Mouse (Mus musculus) spleen, adult 18-20 months (tissue): ENCODE results near the gene Srsf12.
A peak's percentile ranks its signal among the peaks of the same experiment; 100 is the strongest.

Experiments used
- DNase-seq, 2 experiments: peaks; one replicate each; pipeline ENCODE4 v3.0.0; 2022; ENCODE audit warnings: mixed read lengths in 2 of 2

Gene Srsf12

DNA sequence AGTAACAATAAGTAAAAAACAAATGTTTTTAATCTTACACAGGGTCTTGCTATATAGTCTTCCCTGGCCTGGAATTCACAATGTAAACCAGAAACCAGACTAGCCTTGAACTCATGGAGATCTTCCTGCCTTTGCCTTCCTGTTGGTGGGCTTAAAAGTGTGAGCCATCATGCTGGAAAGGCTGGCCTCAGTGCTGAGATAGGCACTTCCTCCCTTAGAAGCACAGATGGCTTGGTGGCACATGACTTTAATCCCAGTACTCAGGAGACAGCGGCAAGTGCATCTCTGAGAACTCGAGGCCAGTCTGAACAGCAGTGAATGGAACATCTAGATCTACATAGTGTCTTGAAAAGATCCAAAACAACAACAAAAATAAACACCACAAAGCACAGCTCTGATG is 42.1 kb downstream of the Srsf12 start:
- DNase-seq: no peak

DNA sequence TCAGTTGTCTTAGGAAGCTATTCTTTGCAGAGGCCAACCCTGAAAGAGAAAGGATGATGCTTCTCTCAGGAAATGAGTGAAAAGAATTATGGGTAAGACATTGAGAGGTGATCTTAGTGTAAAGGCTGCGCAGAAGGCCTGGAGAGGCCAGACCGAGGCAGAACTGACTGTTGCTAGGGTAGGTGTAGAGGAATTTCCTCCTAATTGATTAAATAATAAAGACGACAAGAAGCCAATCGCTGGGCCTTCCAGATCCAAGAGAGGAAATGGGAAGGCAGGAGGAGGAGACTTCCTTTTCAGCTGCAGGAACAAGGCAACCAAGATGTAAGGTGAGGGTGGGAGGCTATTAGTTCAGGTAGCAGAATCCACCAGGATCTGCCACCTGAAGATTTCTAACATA is 45.9 kb downstream of the Srsf12 start:
- no peak for DNase-seq

DNA sequence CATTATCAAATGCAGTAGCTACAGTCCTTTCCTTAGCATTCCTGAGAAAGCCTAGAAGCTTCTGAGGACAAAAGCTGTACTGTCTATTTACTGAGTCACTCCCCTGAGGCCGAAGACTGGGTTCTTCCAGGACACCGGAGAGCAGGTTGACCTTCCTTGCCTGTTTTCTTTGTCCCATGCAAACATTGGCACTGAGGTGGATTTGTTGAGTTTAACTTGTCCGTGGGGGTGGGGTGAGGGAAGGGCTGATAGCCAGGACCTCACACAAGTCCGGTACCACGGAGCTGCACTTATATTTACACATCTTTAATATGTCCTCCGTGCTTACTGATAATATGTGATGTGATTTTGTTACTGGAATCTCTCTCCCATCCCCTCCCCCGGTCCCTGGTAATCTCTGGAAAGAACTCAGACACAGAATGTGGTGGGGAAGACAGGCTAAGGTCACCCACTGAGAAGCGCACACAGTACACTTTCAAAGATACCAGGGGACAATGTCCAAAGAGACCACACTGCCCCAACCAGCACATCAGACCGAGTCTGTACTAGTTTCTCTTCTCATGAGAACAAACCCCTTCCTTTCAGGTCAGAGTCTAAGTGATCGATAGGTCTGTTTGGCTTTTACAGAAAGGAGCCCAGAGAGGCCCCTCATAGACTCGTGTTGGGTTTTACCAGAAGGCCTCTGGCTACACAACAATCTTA is 48.6 kb downstream of the Srsf12 start:
- no peak for DNase-seq

DNA sequence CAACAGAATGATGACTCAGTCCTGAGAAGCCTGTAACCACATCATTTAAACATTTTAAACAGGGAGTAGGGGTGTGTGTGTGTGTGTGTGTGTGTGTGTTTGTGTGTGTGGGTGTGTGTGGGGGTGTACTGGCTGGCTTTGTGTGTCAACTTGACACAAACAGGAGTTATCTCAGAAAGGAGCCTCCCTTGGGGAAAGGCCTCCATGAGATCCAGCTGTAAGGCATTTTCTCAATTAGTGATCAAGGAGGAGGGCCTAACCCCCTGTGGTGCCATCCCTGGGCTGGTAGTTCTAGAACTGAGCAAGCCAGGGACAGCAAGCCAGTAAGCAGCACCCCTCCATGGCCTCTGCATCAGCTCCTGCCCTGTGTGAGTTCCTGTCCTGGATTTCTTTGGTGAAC is 51.5 kb downstream of the Srsf12 start:
- no peak for DNase-seq

DNA sequence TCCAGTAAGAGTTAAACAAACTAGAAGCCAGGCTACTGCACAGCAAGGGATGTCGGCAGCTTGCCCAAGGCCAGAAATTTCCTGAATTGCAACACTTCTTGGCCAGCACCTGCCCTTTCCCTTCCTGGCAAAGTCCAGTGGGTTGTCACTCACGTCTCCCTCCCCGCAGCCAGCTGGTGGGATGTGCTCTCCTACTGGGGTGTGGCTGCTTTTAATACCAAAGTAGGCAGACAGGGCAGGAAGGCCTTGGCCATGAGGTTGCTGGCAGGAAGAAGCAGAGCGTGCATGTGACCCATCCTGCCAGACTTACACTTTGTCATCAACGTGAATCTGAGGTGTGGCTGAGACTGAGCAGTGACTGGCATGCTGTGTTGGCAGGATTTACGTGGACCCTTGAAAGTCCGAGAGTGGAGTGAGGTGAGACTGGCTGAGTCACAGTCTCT is 52.5 kb downstream of the Srsf12 start:
- DNase-seq: peak; percentile 20 to 26

DNA sequence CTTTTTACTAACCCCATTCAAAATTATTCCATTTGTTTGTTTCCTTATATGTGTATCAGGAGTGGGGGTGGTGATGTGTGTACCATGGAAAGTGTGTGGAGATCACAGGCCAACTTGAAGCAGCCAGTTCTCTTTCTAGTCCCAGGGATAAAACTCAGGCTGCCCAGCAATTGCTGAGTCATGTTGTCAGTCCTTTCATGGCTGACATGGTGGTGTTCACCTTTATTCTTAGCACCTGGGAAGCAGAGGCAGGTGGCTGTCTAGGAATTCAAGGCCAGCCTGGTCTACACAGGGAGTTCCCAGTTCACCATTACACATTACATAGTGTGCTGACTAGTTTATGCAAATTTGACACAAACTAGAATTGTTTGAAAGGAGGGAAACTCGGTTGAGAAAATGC is 54.1 kb downstream of the Srsf12 start:
- DNase-seq: no peak

DNA sequence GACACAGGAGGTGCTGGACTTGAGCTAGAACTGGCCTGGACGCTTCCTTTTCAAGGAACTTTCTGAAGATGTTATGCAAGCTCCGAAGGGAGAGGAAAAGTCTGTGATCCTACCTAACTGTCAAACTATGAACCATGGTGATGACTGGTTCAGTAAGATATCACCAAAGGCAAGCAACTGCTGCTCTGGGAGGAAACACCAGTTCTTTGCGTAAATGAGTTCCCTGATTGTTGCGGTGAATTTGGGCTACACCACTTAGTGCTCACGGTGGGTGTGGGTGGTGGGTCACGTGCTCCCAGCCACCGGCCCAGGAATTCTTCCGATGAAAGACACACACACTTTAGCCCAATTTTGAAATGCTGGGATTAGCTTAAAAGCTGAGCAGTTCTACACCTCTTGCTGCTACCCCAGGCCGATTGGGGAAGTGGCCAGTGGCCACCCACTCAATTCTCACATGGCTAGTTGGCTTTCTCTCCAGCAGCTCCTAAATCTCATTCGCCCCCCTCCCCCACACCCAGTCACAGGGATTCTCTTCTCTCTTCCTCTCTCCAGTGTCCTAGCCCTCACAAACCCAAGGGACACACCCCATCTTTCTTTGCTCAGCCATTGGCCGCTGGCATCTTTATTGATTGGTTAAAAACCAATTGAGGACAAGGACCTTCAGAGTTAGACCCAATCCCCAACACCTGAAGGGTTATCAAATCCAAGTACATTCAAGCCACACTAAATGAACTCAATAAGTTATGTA is 56.4 kb downstream of the Srsf12 start:
- no peak for DNase-seq

DNA sequence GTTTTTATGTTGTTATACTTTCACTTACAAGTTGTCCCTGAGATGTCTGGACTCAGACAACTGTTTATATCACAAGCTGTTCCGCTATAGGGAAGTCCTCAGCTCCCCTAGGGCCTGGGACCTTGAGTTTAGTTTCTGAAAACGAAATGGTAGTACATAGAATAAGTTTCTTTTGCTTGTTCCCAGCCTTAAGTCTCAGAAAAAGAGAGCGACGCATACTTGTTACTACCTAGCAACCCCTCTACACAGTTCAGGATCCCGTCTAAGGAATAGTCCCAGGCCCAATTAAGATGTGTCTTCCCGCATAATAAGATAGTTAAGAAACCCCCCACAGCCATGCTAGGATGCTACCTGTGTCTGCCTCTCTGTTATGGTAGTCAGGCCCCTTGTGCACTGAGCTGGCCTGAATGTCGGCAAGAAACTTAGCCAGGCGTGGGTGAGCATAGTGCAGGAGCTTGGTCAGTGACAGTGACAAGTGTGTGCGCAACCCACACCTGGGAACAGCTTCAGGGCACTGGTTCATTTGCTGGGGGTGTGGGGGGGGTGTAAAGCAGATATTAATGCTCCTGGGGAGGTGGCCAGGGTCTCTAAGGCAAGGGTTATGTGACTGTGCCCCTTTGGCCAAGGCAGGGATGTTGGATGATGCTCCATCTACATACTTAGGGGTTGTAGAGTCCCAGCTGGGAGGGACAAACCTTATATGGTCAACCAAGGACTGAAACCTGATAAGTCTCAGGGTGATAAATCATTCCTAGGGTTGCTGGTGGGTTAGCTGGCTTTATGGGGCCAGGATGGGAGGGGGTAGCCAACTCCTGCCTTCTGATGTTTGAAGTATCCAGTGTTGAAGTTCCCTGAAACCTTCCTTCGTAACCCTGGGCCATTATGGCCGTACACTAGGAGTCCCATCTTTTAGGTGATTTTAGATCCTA is 61.9 kb downstream of the Srsf12 start:
- no peak for DNase-seq

DNA sequence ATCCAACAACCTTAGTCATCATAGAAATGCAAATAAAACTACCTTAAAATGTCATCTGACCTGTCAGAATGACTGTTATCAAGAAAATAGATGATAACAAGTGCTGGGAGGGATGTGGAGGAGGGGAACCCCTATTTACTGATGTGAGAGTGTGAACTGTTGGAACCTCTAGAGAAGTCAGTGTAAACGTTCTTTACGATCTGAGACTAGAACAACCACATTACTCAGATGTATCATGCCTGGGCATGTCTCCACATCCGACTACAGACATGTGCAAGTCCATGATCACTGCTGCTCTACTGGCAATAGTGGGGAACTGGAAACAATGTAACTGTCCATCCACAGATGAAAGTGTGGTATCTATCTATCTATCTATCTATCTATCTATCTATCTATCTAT is 64.6 kb downstream of the Srsf12 start:
- no peak for DNase-seq

DNA sequence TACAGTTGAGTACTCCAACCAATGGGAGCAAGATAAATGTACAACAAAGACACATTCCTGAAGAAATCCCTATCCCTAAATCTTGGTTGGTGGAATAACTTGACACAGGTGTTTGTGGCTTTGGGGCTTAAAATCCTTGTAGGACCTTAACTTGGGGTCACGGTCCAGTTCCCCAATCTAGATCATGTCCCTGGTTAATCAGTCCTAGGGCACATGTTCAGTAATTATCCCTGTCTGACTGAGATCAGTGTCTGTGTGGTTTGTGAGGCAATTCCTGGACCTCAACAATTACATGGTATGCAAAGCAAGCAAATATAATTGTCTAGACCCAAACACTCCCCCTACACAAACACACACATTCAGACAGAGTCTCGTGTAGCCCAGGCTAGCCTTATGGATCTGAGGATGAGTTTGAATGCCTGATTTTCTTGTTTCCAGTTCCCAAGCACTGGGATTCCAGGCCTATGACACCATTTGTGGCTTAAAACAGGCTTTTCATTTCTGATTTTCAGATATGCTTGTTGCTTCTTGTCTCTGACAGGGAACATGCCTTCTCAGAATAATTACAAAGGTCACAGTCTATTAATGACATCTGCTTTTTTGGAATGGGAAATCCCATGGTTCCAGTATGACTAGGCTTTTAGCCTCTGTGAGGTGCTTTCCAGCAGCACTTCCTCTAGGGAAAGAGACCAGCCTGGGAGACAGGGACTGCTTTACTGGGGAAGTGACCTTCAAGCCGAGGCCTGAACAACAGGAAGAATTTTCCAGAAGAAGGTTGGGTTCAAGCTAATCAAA is 73.3 kb downstream of the Srsf12 start:
- no peak for DNase-seq
